Mouse (Mus musculus) layer of hippocampus, adult 2 months (tissue): Measurements from ENCODE around the gene Edem2. TPM values are rescaled to one million over a fixed set of nuclear protein-coding genes. Genes with fewer than 3 reads are reported as not detected.
A peak's percentile ranks its signal among the peaks of the same experiment; 100 is the strongest.
"Not testable (repeated sequence)": the region's sequence is repeated elsewhere in the genome, so short reads cannot be mapped to it uniquely, and the experiment has no call there.

ENCODE experiments used
- DNase-seq, 2 experiments: peaks; one replicate each; pipeline ENCODE4 v3.0.0; 2022; ENCODE audit warnings: low spot score in 2 of 2
- H3K27ac ChIP-seq: fragments of 200-600 bp; 2 replicates; pipeline ENCODE4 v1.8.1; 2022
- H3K4me3 ChIP-seq: fragments of 200-600 bp; 2 replicates; pipeline ENCODE4 v1.8.1; 2022; ENCODE audit warnings: mild to moderate bottlenecking
- CTCF ChIP-seq: fragments of 200-600 bp; conservative IDR thresholded peaks from 2 replicates; pipeline ENCODE4 v1.8.1; 2022; ENCODE audit warnings: antibody characterized with exemption, mild to moderate bottlenecking, moderate library complexity
- total RNA-seq, 2 experiments: library from RNA; stranded (reverse); gene quantifications; 2 replicates each; pipeline ENCODE4 v1.2.3; 2021

The Edem2 gene
- total RNA-seq, 2 experiments from 2014 or later, result 23.6 to 24.8 TPM

DNA sequence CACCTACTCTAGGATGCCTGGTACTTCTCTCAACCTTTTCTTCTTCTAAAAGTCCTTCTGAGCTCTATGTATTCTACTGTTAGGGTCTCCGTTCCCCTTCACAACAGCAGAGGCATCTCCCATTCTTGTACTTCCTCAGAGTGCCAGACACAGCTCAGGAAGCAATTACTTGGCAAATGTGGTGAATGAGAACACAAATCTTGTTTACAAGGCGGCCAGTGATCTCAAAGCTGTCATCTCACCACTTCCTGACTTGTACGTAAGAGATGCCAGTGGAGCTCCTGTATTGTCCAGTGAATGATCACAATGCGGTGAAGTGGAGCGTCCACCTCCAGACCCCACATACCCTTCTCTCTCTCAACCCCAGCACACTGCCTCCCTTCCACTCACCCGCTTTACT lies 4.7 kb downstream of the Edem2 start:
- no peak overlapping the region for H3K27ac ChIP-seq
- TF ChIP-seq CTCF, result no peak
- DNase-seq, result no peak

GRCm38 (mm10) chr2:155724036-155724435 lies 5.2 kb downstream of the Edem2 start:
- TF ChIP-seq CTCF, result no peak
- Histone ChIP-seq H3K27ac (no peak overlapping the region), H3K4me3 (no peak overlapping the region)
- no peak for DNase-seq

More for the DNA sequence above, 4.7 kb downstream of the Edem2 start:
- no peak overlapping the region for H3K4me3 ChIP-seq

DNA sequence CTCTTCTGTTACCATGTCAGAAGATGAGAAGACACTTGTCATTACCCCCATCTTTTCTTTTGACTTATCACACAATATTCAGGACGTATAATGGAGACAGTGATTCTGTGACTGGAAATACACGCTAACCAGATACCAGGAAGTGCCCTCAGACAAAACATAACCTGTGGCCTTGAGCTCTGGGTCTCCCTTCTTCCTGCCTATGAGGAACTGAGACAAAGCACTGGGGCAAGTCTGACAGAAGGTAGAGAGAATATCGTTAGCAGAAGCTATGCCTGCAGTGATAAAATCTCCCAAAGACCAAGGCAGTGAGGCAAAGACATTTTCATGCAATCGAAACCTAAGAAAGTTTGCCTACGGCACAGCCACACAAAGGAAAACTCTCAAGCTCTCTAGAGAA lies 8.7 kb downstream of the Edem2 start:
- DNase-seq, result no peak
- Histone ChIP-seq H3K4me3 (no peak overlapping the region), H3K27ac (no peak overlapping the region)
- TF ChIP-seq CTCF, result no peak

- TF ChIP-seq CTCF, result no peak
- DNase-seq, result no peak
- Histone ChIP-seq H3K4me3 (no peak overlapping the region), H3K27ac (no peak overlapping the region)
Observed at GRCm38 (mm10) chr2:155717082-155717990, 11.9 kb downstream of the Edem2 start.

GRCm38 (mm10) chr2:155710557-155710956 lies 18.7 kb downstream of the Edem2 start:
- TF ChIP-seq CTCF, result no peak
- no peak for DNase-seq
- no peak overlapping the region for H3K4me3 ChIP-seq
- no peak overlapping the region for H3K27ac ChIP-seq

GRCm38 (mm10) chr2:155707251-155707650 lies 22.0 kb downstream of the Edem2 start:
- TF ChIP-seq CTCF, result no peak
- peak overlapping the region; percentile 52 for H3K27ac ChIP-seq
- peak; percentile 32 to 53 for DNase-seq
- H3K4me3 ChIP-seq, result no peak overlapping the region

DNA sequence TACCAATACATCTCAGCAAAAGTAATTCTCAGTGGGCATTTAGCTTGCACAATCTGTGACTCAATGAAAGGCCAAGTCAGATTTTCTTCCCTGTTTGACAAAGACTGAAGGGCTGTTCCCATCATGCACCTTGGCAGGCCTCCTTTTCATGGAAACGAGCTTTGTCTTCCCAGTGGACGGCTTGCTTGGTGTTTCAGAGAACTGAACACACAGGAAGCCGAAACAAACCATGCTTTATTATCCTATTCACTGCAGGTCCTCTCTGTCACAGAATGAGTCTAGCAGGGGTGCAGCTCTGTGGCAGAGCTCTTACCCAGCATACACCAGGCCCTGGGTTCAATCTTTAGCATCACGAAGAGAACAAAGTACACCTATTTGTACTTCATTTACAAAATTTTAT lies 25.6 kb downstream of the Edem2 start:
- no peak for TF ChIP-seq CTCF
- no peak for DNase-seq
- H3K4me3 ChIP-seq, result no peak overlapping the region

GRCm38 (mm10) chr2:155701399-155701919 lies 27.8 kb downstream of the Edem2 start:
- no peak overlapping the region for H3K4me3 ChIP-seq
- H3K27ac ChIP-seq, result 0 out of 2 replicates have a peak overlapping the region, but pooled peaks have one; percentile 53
- DNase-seq, result peak; percentile 23 to 32
- no peak for TF ChIP-seq CTCF

More for the DNA sequence above, 25.6 kb downstream of the Edem2 start:
- H3K27ac ChIP-seq, result peak overlapping the region; percentile 20; the same call in 1 of the 2 replicates

DNA sequence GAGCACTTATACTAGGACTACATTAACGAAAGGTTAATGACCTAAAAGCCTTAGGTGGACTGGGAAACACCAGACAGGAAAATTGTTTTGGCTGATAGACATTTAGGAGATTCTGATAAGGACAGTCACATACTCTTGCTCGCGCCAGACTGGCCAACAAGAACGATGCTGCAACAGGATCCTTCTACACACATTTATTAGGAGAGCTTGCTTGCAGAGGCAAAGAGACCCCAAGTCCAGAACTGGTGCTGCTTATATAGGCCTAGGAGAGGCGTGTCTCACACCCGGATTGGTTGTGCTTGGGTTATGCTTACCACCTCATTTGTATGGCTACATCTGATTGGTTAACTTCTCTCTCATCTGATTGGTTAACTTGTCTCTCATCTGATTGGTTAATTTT lies 30.8 kb downstream of the Edem2 start:
- H3K4me3 ChIP-seq, DNase-seq, H3K27ac ChIP-seq: not testable (repeated sequence)

DNA sequence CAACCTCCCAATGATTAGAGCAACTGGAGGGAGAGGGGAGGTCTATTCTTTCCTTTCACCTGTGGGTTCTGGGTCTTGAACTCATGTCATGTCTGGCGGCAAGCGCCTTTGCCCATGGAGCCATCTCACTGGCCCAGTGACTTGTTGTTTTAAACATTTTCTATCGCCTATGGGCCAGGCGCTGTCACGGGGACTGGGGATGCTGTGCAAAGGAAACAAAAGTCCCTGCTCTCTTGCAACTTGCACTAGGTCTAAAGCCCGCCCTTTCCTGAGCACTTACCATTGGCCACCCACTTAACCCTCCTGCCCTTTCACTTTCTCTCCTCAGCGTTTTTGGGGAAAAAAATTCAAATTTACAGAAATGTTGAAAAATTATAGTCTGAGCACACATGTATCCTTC lies 32.4 kb downstream of the Edem2 start:
- Histone ChIP-seq H3K27ac (no peak overlapping the region), H3K4me3 (no peak overlapping the region)
- no peak for TF ChIP-seq CTCF
- no peak for DNase-seq

DNA sequence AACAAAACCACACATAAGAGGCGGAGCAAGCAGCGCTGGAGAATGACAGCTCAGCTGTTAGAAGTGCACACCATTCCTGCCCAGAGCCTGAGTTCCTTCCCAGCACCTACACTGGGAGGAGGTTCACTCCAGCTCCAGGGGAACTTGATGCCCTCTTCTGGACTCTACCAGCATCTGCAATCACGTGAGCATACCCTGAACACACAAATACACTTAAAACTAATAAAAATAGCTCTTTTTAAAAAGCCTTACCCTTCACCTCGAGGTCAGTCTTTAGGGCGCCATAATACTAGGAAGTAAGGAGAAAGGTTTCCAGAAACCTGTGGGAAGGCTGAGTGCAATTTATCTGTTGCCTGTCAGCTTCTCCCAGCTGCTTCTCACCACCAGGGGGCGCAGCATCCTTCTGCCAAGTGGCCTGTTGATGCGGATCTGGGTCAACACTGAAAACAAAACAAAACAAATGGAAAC lies 33.1 kb downstream of the Edem2 start:
- Histone ChIP-seq H3K27ac (no peak overlapping the region), H3K4me3 (no peak overlapping the region)
- peak; percentile 63 to 87 for DNase-seq
- TF ChIP-seq CTCF, result peak; percentile 99

GRCm38 (mm10) chr2:155695316-155695715 lies 34.0 kb downstream of the Edem2 start:
- TF ChIP-seq CTCF, result no peak
- Histone ChIP-seq H3K4me3 (no peak overlapping the region), H3K27ac (no peak overlapping the region)
- DNase-seq, result no peak

DNA sequence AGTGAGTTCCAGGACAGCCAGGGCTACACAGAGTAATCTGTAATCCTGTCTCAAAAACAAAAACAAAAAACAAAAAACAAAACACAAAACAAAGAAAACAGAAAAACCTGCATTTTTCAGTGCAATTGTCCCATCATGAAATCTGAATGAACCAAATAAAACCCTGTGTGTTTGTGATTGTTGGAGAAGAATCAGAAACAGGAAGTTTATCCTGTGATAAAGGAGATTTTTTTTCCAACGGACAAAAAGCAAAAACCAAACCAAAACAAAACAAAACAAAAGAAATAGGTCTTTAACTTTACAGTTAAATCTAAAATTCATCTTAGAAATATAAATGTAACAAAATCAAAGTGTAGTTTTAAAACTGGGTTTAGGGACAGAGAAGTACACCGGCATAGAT lies 34.7 kb downstream of the Edem2 start:
- no peak overlapping the region for H3K4me3 ChIP-seq
- no peak overlapping the region for H3K27ac ChIP-seq
- TF ChIP-seq CTCF, result no peak
- DNase-seq, result no peak

GRCm38 (mm10) chr2:155693136-155693535 lies 36.1 kb downstream of the Edem2 start:
- Histone ChIP-seq H3K27ac (no peak overlapping the region), H3K4me3 (no peak overlapping the region)
- no peak for DNase-seq
- no peak for TF ChIP-seq CTCF
